Mouse (Mus musculus): Measurements from ENCODE around the gene C530008M17Rik.

Gene C530008M17Rik

DNA sequence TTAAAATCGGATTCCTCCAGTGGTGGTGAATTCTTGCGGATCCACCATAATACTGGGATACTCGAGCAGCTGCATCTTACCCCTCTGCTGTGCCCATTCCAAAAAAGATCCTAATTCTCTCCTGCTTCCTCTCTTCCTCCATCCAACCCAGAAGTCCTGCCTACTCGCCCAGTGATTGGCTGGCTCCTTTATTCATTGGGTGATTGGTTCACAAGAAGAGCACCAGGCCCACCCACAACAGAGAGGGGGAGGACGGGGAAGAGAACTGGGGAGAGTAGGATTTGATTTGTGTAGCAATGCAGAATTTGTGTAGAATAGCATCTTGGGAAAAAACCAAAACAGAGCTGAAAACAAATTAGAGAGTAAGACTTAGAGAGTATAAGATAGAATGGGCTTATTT lies 180.7 kb downstream of the C530008M17Rik start:
- peak; percentile 23 to 47 for DNase-seq (ENCODE audit: low spot score in 2 of 2)

DNA sequence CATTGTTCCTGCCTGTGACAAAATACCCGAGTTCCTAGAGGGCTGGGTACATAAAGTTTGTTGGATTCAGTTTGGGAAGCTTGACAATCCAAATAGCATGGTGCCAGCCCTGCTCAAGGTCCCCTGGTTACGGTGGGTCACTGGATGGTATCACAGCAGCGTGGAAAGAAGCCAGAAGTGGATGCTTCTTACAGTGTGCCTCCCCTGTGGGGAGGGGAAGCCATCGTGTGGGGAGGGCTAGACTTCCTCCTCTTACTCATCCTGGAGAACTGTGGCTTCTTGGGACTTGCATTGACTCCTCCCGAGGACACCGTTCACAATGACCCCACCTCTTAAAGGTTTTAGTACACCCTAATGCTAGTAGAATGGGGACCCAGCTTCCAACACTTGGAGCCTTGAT lies 183.5 kb downstream of the C530008M17Rik start:
- no peak for DNase-seq (ENCODE audit: low spot score in 2 of 2)

DNA sequence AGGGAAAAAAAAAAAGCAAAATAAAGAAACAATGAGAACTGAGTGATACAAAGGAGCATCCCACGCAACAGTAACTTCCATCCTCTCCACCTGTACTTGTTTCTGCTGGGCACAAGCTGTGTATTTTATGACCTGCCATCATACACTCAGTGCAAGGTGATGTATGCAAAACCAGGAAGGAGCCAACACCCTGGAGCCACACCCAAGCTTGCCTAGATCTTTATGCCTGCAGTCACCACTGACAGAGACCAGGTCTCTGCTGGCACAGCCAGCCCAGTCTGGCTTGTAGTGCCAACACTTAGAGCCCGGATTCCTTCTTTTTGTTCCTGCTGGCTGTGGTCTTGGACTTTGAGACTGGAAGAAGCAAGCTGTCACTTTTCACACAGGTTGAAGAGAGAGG lies 185.5 kb downstream of the C530008M17Rik start:
- DNase-seq (ENCODE audit: low spot score in 2 of 2), result no peak

DNA sequence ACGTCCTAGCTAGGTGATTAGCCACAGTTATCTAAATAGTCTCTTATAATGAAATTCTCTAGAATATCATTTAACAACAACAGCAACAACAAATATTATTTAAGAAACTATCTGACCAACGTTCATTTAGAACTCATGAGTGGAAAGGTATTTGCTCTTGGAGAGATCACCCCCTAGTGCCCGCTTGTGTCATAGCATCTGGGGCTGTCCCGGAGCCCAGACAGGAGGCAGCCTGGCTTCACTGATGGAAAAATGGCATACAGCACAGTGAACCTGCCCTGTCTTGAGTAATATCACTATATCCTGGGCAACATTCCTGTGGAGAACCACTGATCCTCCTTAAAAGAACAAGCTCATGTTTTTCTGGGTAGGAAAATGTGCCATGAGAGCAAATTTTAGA lies 187.1 kb downstream of the C530008M17Rik start:
- DNase-seq (ENCODE audit: low spot score in 2 of 2), result peak; percentile 34 to 37

DNA sequence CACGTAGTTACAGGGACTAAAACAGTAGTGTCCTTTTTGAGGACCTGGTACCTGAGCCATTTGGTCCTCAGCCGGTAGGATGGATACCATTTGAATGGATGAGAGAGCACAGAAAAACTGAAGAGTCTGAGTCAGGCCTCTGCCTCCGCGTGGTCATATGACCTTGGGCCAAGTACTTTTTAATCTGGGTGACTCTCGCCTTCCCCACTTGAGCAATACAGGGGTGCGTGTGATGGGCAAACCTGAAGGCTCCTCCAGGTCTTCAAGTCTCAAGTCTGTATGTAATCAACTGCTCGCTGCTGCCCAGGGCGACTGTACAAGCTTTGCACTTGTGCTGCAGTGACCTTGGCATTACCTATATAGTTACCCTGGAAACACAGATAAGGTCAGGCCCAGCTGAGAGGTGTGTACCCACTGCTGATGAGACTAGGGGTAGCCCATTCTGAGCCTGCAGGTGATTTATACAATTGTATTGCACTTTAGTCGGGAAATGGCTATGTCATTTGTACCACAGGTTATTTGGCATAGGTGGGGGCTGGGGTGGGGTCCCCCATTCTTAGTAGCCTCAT lies 187.6 kb downstream of the C530008M17Rik start:
- DNase-seq (ENCODE audit: low spot score in 2 of 2), result no peak

DNA sequence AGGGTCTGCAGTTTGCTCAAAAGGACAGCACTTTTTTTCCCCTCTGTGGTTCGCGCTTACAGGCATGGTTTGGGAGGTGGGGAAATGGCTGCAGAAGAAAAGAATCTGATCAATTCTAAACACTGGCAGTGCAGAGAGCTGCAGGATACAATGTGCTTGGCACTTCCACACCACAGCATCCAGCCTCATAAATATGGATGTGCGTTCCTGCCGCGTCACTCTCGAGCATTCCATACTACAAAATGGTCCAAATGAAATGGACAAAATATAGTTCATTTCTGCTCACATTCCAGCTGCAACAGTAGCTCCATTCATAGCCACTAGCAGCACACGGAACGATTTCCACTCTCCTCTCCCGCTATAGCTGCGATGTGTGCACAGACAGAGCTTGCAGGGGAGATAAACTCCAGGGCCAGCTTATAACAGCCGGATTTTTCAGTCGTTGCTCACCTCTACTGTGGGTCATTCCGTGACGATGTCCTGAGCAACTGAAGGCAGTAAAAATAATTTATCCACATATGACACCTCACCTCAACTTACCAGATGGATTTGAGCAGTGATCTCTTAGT lies 188.4 kb downstream of the C530008M17Rik start:
- peak in 1 of 2 experiments; percentile 26 for DNase-seq (ENCODE audit: low spot score in 2 of 2)

DNA sequence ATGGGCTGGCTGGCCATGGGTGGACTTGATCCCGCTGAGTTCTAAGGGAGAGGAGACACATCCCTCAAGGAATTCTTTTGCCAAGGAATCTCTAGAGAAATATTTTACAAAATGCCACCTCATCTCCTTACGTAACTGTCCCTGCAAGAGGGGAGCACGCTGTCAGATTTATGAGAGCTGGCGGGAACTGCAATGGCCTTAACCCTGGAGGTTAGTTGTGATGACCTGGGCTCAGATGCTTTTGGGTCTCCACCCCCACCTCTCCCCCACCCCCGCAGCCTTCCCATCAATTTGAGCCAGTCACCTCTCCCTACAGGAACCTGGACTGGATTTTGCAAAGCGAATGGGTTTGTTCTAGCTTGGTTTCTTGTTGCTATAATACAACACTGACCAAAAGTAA lies 190.8 kb downstream of the C530008M17Rik start:
- no peak for DNase-seq (ENCODE audit: low spot score in 2 of 2)

DNA sequence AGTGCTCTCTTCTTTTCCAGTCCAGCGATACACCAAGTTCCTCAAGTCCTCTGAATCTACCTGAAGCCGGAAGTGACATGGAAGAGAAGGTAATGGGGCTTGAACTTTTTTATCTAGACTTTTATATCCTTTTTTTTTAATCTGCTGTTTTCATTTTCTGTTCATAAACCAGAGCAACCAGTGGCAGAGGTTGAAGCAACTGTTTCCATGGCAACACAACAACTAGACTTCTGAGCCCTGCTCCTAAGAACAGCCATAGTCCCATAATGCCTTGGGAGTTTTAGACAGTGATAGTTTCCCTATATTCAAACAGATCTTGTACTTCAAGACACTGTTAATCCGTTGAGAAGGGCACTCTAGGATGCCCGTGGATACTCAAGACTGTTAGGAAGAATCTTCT lies 195.0 kb downstream of the C530008M17Rik start:
- DNase-seq (ENCODE audit: low spot score in 2 of 2), result no peak

DNA sequence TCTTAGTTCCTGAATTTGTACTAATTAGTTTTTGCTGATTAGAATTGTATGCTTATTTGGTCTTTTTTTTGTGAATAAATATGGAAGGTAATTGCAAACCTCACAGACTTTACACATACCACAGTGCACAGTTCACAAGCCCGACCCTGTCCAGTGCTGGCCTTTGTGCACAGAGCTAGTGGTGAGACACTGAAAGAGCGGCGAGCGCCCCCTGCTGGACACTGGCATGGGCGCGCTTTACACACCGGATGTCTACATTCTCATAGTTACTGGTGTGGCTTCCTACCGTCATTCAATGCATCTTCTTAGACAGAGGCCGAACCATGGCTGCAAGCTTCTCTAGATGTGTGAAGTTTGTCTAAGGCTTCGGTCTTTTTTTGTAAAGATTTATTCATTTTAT lies 197.2 kb downstream of the C530008M17Rik start:
- DNase-seq (ENCODE audit: low spot score in 2 of 2), result peak; percentile 65 to 74

DNA sequence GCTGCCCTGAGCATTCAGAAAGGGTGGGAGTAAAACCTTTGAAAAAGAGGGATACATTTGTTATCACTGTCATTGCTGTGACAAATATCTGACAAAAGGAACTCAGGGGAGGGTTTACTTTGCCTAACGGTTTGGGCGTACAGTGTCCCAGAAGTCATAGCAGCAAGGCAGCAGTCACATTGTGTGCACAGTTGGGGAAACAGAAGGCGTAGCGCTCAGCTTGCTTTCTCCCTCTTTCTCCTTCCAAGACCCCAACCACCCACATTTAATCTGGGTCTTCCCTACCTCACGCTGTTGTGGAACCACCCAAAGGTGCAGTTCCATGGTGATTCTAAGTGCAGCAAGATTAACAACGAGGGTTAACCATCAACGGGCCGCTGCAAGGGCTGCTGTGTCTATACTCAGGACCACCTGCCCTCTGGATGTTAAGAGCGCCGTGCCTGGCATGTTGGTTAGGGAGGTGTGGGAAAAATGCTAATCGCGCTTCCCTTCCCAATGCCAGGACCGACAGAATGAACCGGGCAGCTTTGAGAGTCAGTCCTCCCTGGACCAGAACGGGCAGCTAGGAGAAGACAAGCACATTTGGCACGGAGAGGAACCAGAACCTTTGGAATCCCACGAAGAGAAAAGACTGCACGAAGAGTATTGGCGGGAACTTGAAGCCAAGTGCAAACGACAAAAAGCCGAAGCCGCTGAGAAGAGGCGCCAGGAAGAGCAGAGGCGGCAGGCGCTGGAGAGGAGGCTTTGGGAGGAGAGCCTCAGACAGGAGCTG lies 199.7 kb downstream of the C530008M17Rik start:
- no peak for DNase-seq (ENCODE audit: low spot score in 2 of 2)

DNA sequence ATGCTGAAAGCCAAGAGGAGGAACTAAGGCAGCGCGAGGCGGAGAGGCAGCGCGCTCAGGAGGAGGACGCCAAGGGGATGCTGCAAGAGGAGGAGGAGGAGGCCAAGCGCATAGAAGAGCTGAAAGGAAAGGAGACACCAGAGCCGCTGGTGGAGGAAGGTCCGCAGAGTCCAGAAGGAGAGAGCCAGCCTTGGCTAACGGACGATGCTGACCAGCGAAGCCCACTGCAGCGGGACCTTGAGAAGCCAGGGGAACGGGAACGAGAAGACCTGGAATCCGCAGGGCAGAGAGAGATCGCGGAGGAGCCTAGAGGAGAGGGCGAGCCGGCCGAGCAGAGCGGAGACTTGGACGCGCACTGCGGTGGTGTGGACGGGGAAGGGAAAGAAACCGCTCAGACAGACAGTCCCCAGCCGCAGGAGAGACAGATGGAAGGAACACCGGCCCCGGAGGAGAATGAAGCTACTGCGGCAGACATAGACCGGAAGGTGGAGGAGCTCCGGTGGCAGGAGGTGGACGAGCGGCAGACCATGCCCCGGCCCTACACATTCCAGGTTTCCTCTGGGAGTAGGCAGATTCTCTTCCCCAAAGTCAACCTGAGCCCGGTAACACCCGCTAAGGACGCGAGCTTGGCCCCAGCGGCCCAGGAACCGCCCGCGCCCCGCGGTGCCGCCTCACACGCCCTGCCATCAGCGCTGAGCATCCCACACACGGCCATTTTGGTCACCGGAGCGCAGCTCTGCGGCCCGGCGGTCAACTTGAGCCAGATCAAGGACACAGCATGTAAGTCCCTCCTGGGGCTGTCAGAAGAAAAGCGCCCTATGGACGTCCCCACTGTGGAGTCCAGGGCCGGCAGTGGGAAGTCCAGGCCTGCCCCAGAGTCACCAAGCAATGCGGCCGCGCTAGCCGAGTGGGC lies 201.0 kb downstream of the C530008M17Rik start:
- no peak for DNase-seq (ENCODE audit: low spot score in 2 of 2)

DNA sequence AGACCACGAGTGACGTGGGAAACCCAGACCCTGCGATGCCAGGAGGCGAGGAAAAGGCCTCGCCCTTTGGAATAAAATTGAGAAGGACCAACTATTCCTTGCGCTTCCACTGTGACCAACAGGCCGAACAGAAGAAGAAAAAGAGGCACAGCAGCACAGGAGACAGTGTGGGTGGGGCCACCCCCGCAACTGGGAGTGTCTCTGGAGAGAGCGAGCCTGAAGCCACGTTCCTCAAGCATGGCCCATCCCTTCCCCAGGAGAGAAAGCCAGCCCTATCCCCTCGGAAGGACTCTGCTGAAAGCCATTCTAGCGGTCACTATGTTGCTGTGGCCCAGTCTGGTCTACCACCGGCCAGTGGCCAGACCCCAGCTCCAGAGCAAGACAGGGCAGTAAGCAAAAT lies 202.1 kb downstream of the C530008M17Rik start:
- no peak for DNase-seq (ENCODE audit: low spot score in 2 of 2)

DNA sequence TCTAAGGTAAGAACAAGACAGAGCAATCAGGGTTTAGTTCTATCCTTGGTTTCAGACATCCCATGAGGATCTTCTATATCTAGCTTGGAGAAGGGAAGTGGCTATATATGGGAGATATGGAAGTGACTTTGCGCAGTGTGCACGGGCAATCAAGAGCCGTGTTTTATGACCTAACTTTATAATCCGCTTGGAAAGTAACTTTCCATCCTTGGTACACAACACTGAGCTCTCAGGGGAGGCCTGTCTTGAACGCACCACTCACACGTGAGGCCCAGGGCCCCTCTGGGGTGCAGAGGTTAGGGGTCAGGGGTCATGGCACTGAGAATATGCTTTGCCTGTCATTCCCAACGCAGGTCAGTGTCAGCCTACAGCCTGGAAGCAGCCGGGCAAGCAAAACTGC lies 210.5 kb downstream of the C530008M17Rik start:
- DNase-seq (ENCODE audit: low spot score in 2 of 2), result no peak

DNA sequence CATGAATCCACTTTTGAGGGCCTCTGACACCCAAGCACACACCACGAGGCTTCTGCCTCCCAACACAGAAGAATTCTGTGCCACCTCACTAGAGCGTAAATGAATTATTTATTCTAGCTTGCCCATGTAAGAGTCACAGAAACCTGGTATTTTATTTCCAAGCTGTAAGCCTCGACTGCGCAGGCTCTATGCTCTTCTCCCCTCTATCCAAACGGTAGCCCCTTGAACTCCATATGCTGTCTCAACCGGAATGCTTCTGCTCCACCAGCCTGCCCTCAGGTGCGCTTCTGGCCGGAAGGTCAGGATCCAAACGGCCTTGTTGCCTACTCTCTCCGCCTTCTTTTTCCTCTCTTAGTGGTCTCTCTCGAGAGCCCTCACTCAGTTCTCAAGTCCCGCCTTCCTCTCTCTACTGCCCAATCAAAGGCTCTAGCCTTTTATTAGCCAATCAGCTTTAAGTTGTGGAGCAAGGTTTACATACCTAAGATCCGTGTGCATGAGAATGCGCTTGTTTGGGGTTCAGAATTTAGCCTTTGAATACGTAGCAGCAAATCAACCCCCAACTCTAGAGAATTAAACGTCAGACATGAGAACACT lies 212.5 kb downstream of the C530008M17Rik start:
- DNase-seq (ENCODE audit: low spot score in 2 of 2), result no peak

DNA sequence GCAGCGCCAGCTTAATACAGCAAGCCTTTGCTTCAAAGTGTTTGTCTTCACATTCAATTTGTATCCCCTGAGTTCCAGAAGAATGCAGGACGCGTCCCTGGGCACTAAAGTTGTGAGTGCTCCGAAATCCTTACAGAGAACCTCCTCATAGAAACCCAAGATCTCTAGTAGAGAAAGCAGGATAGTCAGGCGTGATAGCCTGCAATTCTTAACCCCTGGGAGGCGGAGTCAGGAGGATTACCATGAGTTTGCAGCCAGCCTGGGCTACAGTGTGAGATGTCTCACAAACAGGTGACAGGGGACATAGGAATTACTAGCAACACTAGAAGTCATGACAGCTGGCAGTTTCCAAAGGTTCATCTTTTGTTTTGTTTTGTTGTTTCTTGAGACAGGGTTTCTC lies 213.2 kb downstream of the C530008M17Rik start:
- no peak for DNase-seq (ENCODE audit: low spot score in 2 of 2)

DNA sequence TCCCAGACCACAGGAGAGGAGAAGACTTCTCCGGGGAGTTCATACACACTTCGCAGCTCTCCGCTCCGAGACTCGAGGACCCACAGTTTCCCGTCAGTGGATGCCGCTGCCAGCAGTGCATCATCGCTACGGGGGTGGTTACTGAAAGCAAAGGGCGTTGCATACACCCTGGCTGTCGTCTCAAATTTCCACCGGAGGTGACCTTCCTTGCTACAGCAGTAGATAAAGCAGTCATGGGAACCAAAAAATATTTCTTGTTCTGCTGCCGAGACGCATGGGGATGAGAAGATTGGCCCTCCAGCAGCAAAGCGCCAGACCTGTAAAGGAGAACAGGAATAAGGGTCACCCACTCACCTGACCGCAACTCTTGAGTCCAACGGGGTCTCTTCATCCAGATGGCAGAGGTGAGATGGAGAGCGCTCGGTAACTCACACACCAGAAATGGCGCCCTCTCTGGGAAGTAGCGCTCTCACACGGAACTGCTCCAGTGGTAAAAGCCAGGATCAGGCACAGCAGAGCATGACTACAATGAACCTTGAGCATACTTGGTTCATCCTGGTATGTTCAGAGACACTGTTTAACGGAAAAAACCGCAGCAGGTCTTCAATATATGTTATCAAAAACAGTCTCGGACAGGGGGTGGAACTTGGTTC lies 219.9 kb downstream of the C530008M17Rik start:
- DNase-seq (ENCODE audit: low spot score in 2 of 2), result no peak

DNA sequence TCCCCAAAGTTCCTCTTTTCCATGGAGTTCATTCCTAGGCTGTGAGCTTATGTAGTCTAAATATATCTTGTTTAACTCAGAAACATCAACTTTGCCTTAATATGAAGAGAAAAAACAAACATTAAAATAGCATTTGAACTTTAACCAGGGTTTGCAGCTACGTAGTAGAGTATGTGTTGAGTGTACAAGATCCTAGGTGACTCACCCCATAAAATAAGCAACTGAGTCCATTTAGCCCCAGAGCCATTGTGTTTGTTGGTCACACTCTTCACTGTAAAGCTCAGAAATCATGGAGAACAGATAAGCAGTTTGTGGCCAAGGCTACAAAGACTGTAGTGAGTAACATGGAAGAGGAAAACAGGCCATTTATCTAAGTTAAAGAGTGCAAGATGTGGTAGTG lies 227.8 kb downstream of the C530008M17Rik start:
- no peak for DNase-seq (ENCODE audit: low spot score in 2 of 2)

DNA sequence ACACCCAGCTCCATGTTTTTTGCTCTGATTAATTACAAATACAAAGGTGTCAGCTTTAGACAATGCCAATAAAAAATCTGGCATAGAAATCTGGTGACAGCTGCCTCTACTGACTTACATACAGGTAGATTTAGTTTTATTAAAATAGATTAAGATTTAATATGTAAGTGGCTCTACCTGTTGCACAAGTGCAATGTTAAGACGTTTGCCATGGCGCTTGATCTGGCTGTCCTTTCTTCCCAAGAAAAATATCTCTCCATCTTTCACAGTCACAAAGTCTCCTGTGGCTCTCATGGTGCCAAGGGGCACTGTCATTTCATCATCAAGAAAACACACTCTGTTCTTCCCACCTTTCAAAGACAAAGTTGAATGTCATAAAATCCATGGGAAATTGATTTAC lies 230.7 kb downstream of the C530008M17Rik start:
- DNase-seq (ENCODE audit: low spot score in 2 of 2), result no peak

DNA sequence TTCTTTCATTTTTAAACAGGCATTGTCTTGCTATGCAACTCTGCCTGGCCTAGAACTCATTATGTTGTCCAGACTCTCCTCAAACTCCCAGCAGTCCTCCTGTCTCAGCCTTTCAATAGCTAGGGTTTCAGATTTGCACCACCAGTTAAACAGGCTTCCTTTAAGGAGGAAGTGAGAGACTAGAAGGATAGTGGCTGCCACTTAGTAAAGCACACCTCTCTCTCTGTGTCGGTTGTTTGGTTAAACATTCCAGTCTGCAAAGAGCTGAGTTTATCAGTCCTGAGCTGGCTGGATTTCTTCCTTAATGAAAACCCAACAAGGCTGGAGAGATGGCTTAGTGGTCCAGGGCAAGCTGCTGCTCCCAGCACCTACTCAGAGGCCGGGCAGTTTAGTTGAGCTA lies 236.3 kb downstream of the C530008M17Rik start:
- no peak for DNase-seq (ENCODE audit: low spot score in 2 of 2)

DNA sequence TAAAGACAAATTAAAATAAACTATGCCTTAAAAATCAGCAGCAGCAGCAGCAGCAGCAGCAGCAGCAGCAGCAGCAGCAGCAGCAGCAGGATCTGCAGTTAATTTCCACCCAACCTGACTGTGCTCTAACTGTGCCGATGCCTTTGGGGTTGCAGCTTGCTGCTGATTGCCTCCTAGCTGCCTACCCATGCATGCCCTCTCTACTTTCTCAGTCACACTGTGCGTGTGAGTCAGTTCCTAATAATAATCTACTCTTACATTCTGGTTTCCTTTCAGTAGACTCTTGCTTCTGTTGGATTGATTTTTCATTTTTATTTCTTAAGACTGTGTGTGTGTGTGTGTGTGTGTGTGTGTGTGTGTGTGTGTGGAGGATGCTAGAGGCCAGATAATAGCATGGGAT lies 236.8 kb downstream of the C530008M17Rik start:
- DNase-seq (ENCODE audit: low spot score in 2 of 2), result no peak

DNA sequence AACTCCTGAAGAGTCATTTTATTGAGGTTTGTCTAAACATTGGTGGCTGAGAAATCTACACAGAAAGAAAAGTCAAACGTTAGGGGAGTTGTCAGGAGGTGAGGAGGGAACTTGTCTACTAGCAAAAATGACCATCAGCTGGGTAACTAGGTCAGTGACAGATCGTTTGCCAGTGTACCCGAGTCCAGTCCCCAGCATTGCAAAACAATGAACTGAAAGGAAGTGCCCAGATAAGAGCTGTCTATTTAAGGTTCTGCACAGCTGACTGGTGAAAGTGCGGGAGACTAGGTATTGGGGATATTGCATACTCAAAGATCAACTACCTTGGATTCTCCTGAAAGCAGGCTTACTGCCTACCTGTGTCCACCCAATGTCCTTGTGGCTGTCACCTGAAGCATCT lies 245.8 kb downstream of the C530008M17Rik start:
- DNase-seq (ENCODE audit: low spot score in 2 of 2), result no peak
